In genomic region chr3:86101956-86102355, GRCm38 (mm10) we compare ENCODE assay signal across 16 mouse cellular contexts.
"Had no signal": no experiment of that assay in that cellular context is flagged by ENCODE, and none has a peak within 500 bp of the region (broad histone marks: within the 10 kb centered on the region; RNA-seq: fewer than 3 reads in every experiment).

No protein-coding gene starts in this region.

- H3K9me3 ChIP-seq: limb, embryonic 15.5 days; midbrain, embryonic 10.5 days; midbrain, embryonic 13.5 days had no signal

- H3K4me2 ChIP-seq: limb, embryonic 15.5 days; liver, embryonic 11.5 days; lung, embryonic 14.5 days; midbrain, embryonic 13.5 days had no signal

- H3K4me3 ChIP-seq: limb, embryonic 15.5 days; megakaryocyte, embryonic 14.5 days; midbrain, embryonic 10.5 days; midbrain, embryonic 13.5 days had no signal

- H3K27ac ChIP-seq: kidney, postnatal 0 days; limb, embryonic 15.5 days; liver, embryonic 14.5 days; midbrain, embryonic 10.5 days; midbrain, embryonic 13.5 days had no signal

- H3K27me3 ChIP-seq: limb, embryonic 15.5 days; megakaryocyte, embryonic 14.5 days; midbrain, embryonic 13.5 days had no signal

- H3K4me1 ChIP-seq: midbrain, embryonic 13.5 days had no signal

- H3K36me3 ChIP-seq: midbrain, embryonic 10.5 days; midbrain, embryonic 13.5 days had no signal

- DNase-seq: kidney, adult 18-20 months; kidney, adult 9 months; kidney, postnatal 36 days; layer of hippocampus, adult 9-11 months; liver, postnatal 0 days; lung, embryonic 14.5 days; thymus, adult 2 months; thymus, postnatal 14 days; thymus, postnatal 4 days had no signal
